Mouse (Mus musculus): Measurements from ENCODE around the gene Oxsm. TPM values are rescaled to one million over a fixed set of nuclear protein-coding genes. Genes with fewer than 3 reads are reported as not detected.
A peak's percentile ranks its signal among the peaks of the same experiment; 100 is the strongest.

Oxsm gene
- polyA plus RNA-seq, 1 experiment from 2014 or later, result 2.3 TPM

DNA sequence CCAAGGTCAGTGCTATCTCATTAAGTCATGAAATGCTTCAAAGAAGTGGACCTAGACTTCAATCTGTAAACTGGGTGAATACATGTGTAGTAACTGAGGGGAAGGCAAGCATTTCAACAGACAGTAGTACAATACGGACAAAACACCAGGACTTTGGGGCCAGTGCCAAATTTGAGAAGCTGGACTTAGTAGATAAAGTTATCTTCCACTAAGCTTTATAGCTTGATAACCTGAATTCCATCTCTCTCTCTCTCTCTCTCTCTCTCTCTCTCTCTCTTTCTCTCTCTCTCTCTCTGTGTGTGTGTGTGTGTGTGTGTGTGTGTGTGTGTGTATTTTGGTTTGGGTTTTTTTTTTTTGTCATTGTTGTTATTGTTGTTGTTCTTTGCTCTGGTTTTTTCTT is 4.5 kb downstream of the Oxsm start:
- peaks cover 8% of the 10 kb centered on the region; the same call in 1 of the 2 replicates for H3K4me1 ChIP-seq (ENCODE audit: control insufficient read depth, insufficient read depth, low read length)
- no peak for ATAC-seq (ENCODE audit: low FRiP score, low TSS enrichment)
- H3K4me2 ChIP-seq (replicated peaks; ENCODE audit: low read depth, low read length), result no peak overlapping the region
- no peak overlapping the region for H3K27ac ChIP-seq (ENCODE audit: low read depth, low read length)
- H3K4me3 ChIP-seq (ENCODE audit: low read length), result no peak overlapping the region
- no peaks in the 10 kb centered on the region for H3K27me3 ChIP-seq (ENCODE audit: control insufficient read depth, insufficient read depth, low read length)
- no peaks in the 10 kb centered on the region for H3K36me3 ChIP-seq (ENCODE audit: control insufficient read depth, insufficient read depth, low read length)
- no peak overlapping the region for H3K9ac ChIP-seq (ENCODE audit: low read depth, low read length)
- no peaks in the 10 kb centered on the region for H3K9me3 ChIP-seq (ENCODE audit: control insufficient read depth, low read length)
- 61% methylated on average over 1 of the region's 1 CpGs for WGBS

DNA sequence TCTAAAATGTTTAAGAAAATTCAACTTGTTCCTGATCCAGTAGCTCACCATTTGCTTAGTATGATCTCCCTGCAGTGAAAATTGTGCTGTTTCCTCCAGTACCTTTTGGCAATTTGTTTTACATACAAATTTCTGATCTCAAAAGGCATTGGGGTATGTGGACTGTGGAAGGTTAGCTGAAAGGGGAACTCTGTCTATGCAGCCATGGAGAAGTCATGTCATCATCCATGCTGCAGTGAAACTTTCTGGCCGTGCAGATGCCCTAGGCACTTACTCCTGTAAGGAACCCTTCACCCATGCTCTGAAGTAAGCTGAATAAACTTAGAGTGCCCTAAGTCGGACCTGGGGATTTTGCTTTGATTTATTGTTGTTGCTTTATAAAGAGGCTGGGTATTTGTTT is 5.2 kb downstream of the Oxsm start:
- H3K27ac ChIP-seq (ENCODE audit: low read depth, low read length), result no peak overlapping the region
- no peak overlapping the region for H3K4me2 ChIP-seq (replicated peaks; ENCODE audit: low read depth, low read length)
- WGBS, result 46% methylated on average over 2 of the region's 2 CpGs
- ATAC-seq (ENCODE audit: low FRiP score, low TSS enrichment), result no peak
- 0 out of 2 replicates have a peak, but pooled peaks cover 4% of the 10 kb centered on the region for H3K4me1 ChIP-seq (ENCODE audit: control insufficient read depth, insufficient read depth, low read length)
- H3K9ac ChIP-seq (ENCODE audit: low read depth, low read length), result no peak overlapping the region
- H3K4me3 ChIP-seq (ENCODE audit: low read length), result no peak overlapping the region
- H3K36me3 ChIP-seq (ENCODE audit: control insufficient read depth, insufficient read depth, low read length), result no peaks in the 10 kb centered on the region
- no peaks in the 10 kb centered on the region for H3K27me3 ChIP-seq (ENCODE audit: control insufficient read depth, insufficient read depth, low read length)
- no peaks in the 10 kb centered on the region for H3K9me3 ChIP-seq (ENCODE audit: control insufficient read depth, low read length)

DNA sequence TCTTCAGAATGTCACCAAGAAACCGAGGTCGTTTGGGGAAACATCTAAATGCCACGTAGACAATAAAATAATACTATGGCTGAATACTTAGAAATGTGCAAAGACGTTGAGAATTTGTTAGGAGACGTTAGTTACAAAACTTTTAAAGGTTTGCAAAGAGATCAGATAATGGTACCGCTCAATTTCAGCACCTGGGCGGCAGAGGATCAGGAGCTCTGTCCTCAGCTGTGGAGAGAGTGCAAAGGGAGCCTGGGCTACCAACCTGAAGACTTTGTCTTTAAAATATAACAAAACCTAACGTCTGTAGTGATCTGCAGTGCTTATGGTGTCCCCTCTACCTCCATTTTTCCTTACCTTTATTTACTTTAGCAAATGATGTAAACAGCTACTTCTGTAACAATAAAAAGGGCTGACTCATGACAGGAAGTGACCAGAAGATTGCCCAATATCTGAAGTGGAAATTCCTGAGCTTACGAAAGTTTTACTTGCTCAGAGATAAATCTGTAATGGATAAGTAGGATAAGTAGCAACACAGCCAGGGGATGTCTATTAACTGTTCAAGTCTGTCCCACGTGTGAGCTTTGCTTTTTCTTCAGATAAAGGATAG is 5.9 kb downstream of the Oxsm start:
- Histone ChIP-seq H3K27ac (ENCODE audit: low read depth, low read length) (peak overlapping the region; percentile 69; the same call in 1 of the 2 replicates), H3K27me3 (ENCODE audit: control insufficient read depth, insufficient read depth, low read length) (no peaks in the 10 kb centered on the region)
- no peak for ATAC-seq (ENCODE audit: low FRiP score, low TSS enrichment)

DNA sequence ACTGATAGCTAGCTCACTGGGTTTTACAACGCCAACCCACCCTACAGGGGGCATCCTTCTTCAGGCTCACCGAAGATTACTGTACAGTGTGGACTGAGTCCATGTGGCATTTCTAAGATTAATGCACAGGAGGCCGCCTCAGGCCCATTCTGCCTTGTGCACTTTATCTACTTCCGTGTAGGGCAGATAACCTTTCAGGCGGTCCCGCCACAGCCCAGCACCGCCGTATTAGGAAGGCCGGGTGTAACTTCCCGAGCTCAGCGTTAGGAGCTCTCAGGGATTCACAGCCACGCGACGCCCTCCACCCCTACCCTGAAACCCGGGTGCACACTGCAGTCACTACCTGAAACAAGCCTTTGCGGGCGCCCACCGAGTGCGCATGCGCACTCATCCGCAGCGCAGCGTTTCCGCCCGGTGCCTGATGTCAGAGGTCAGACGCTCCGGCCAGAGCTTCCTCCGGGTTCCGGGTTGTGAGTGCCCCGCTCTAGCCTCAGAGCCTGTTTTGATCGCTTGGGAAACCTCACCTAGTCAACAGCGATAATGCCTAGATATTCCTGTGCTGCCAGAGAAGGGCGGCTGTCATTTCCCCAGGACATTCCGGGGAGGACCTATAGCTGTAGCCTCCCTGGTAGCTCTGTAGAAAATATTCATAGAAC is 6.5 kb downstream of the Oxsm start:
- no peaks in the 10 kb centered on the region for H3K9me3 ChIP-seq (ENCODE audit: control insufficient read depth, low read length)
- peak overlapping the region; percentile 69; the same call in 1 of the 2 replicates for H3K27ac ChIP-seq (ENCODE audit: low read depth, low read length)
- no peaks in the 10 kb centered on the region for H3K27me3 ChIP-seq (ENCODE audit: control insufficient read depth, insufficient read depth, low read length)
- WGBS, result 4% methylated on average over 34 of the region's 34 CpGs
- peak overlapping the region; percentile 66 for H3K9ac ChIP-seq (ENCODE audit: low read depth, low read length)
- ATAC-seq (ENCODE audit: low FRiP score, low TSS enrichment), result peak; percentile 94
- H3K4me1 ChIP-seq (ENCODE audit: control insufficient read depth, insufficient read depth, low read length), result 0 out of 2 replicates have a peak, but pooled peaks cover 4% of the 10 kb centered on the region
- no peaks in the 10 kb centered on the region for H3K36me3 ChIP-seq (ENCODE audit: control insufficient read depth, insufficient read depth, low read length)
- H3K4me3 ChIP-seq (ENCODE audit: low read length), result peak overlapping the region; percentile 55
- peak overlapping the region; percentile 60 for H3K4me2 ChIP-seq (replicated peaks; ENCODE audit: low read depth, low read length)

More for the DNA sequence above, 5.9 kb downstream of the Oxsm start:
- Histone ChIP-seq H3K9me3 (ENCODE audit: control insufficient read depth, low read length) (no peaks in the 10 kb centered on the region), H3K4me1 (ENCODE audit: control insufficient read depth, insufficient read depth, low read length) (0 out of 2 replicates have a peak, but pooled peaks cover 4% of the 10 kb centered on the region), H3K4me3 (ENCODE audit: low read length) (peak overlapping the region; percentile 55), H3K9ac (ENCODE audit: low read depth, low read length) (peak overlapping the region; percentile 66; the same call in 1 of the 2 replicates), H3K4me2 (replicated peaks; ENCODE audit: low read depth, low read length) (peak overlapping the region; percentile 60), H3K36me3 (ENCODE audit: control insufficient read depth, insufficient read depth, low read length) (no peaks in the 10 kb centered on the region)
- 18% methylated on average over 10 of the region's 10 CpGs for WGBS

DNA sequence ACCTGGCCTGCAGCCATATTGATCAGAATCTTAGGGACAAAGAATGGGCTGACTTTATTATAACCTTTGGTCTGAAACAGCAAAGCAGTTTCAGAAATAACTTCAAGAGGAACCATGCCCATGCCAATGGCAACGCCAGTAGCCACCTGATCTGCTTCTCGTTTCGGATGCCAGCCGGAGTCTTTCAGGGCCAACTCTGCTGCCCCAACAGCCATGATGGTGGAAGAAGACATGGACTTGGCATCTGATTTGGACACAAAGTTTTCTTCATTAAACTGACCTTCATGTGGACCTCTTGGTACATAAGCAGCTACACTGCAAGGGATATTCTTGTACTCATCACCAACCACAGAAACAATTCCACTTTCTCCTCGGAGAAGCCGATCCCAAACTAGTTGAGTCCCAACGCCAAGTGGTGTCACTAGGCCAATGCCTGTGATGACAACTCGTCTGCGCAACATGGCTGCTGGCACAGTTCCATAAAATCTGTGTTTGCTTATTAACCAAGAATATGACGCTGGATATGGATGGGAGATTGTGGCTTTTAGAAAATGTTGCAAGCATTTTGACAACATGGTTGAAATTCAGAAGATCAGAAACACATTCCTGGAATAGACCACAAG is 7.3 kb downstream of the Oxsm start:
- peak overlapping the region; percentile 66; the same call in 1 of the 2 replicates for H3K9ac ChIP-seq (ENCODE audit: low read depth, low read length)
- ATAC-seq (ENCODE audit: low FRiP score, low TSS enrichment), result no peak
- H3K36me3 ChIP-seq (ENCODE audit: control insufficient read depth, insufficient read depth, low read length), result no peaks in the 10 kb centered on the region
- H3K27ac ChIP-seq (ENCODE audit: low read depth, low read length), result no peak overlapping the region
- no peaks in the 10 kb centered on the region for H3K27me3 ChIP-seq (ENCODE audit: control insufficient read depth, insufficient read depth, low read length)
- H3K4me2 ChIP-seq (replicated peaks; ENCODE audit: low read depth, low read length), result peak overlapping the region; percentile 60
- H3K4me3 ChIP-seq (ENCODE audit: low read length), result peak overlapping the region; percentile 55; the same call in 1 of the 2 replicates
- H3K9me3 ChIP-seq (ENCODE audit: control insufficient read depth, low read length), result peaks cover 2% of the 10 kb centered on the region; the same call in 1 of the 2 replicates
- WGBS, result 97% methylated on average over 10 of the region's 10 CpGs
- H3K4me1 ChIP-seq (ENCODE audit: control insufficient read depth, insufficient read depth, low read length), result 0 out of 2 replicates have a peak, but pooled peaks cover 4% of the 10 kb centered on the region

DNA sequence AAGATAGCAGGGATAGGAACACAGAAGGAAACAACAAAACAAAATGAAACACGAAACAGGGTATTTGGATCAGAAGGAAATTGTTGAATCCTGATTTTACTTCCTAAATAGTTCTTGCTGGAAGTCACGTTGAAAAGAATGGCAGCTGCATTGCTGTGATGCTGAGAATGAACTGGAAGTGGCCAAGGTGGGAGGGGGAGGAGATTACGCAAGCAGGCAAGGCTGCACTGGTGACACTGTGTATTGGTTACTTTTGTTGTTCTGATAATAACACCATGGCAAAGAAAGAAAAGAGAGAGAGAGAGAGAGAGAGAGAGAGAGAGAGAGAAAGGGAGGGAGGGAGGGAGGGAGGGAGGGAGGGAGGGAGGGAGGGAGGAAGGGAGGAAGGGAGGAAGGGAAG is 13.1 kb downstream of the Oxsm start:
- no peak for ATAC-seq (ENCODE audit: low FRiP score, low TSS enrichment)
- H3K9ac ChIP-seq (ENCODE audit: low read depth, low read length), result no peak overlapping the region
- no peaks in the 10 kb centered on the region for H3K4me1 ChIP-seq (ENCODE audit: control insufficient read depth, insufficient read depth, low read length)
- no peak overlapping the region for H3K4me2 ChIP-seq (replicated peaks; ENCODE audit: low read depth, low read length)
- no peaks in the 10 kb centered on the region for H3K27me3 ChIP-seq (ENCODE audit: control insufficient read depth, insufficient read depth, low read length)
- H3K27ac ChIP-seq (ENCODE audit: low read depth, low read length), result no peak overlapping the region
- no peak overlapping the region for H3K4me3 ChIP-seq (ENCODE audit: low read length)
- peaks cover 4% of the 10 kb centered on the region; the same call in 1 of the 2 replicates for H3K9me3 ChIP-seq (ENCODE audit: control insufficient read depth, low read length)
- H3K36me3 ChIP-seq (ENCODE audit: control insufficient read depth, insufficient read depth, low read length), result no peaks in the 10 kb centered on the region
- 66% methylated on average over 3 of the region's 3 CpGs for WGBS

DNA sequence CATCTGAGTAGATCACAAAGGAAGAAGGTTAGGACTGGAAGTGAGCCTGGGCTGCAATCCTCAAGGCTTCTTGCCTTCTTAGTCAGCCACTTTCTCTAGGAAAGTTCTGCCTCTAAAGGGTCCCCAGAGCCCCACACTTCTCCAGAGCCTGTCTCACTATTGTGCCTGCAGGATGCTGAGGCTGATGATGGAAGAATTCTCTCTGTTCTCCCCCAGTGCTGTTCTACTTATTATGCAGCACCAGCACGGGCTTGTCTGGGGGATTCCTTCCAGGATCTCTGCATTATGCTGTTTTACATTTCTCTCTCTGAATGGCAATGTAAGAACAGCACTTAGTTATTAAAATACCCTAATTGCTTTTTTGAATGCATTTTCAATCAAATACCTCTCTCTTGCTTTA is 16.1 kb downstream of the Oxsm start:
- 59% methylated on average over 1 of the region's 1 CpGs for WGBS

DNA sequence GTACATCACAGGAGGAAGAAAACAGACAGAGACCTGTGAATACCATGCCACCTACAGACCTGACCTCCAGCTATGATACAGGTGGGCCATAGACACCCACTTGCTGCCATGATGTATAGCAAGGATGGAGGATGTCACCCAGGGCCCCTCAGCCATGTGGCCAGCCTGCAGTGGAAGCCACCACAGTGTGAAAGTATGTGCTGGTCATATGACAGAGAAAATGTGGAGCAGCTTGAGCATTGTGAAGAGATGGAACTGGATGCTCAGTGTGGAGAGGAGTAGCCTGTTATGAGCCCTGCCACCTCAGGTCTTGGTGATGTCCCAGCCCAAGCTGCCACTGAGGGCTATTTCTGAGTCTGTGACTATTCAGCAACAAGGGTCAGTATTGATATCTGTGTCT is 19.0 kb downstream of the Oxsm start:
- Histone ChIP-seq H3K36me3 (ENCODE audit: control insufficient read depth, insufficient read depth, low read length) (no peaks in the 10 kb centered on the region), H3K4me1 (ENCODE audit: control insufficient read depth, insufficient read depth, low read length) (no peaks in the 10 kb centered on the region), H3K27me3 (ENCODE audit: control insufficient read depth, insufficient read depth, low read length) (no peaks in the 10 kb centered on the region), H3K4me3 (ENCODE audit: low read length) (no peak overlapping the region), H3K9ac (ENCODE audit: low read depth, low read length) (no peak overlapping the region), H3K27ac (ENCODE audit: low read depth, low read length) (no peak overlapping the region), H3K9me3 (ENCODE audit: control insufficient read depth, low read length) (no peaks in the 10 kb centered on the region), H3K4me2 (replicated peaks; ENCODE audit: low read depth, low read length) (no peak overlapping the region)
- ATAC-seq (ENCODE audit: low FRiP score, low TSS enrichment), result no peak

More for the DNA sequence above, 16.1 kb downstream of the Oxsm start:
- no peaks in the 10 kb centered on the region for H3K4me1 ChIP-seq (ENCODE audit: control insufficient read depth, insufficient read depth, low read length)
- ATAC-seq (ENCODE audit: low FRiP score, low TSS enrichment), result no peak
- H3K36me3 ChIP-seq (ENCODE audit: control insufficient read depth, insufficient read depth, low read length), result no peaks in the 10 kb centered on the region
- H3K27ac ChIP-seq (ENCODE audit: low read depth, low read length), result no peak overlapping the region
- no peak overlapping the region for H3K9ac ChIP-seq (ENCODE audit: low read depth, low read length)
- H3K9me3 ChIP-seq (ENCODE audit: control insufficient read depth, low read length), result peaks cover 4% of the 10 kb centered on the region; the same call in 1 of the 2 replicates
- no peak overlapping the region for H3K4me3 ChIP-seq (ENCODE audit: low read length)
- no peaks in the 10 kb centered on the region for H3K27me3 ChIP-seq (ENCODE audit: control insufficient read depth, insufficient read depth, low read length)
- no peak overlapping the region for H3K4me2 ChIP-seq (replicated peaks; ENCODE audit: low read depth, low read length)

DNA sequence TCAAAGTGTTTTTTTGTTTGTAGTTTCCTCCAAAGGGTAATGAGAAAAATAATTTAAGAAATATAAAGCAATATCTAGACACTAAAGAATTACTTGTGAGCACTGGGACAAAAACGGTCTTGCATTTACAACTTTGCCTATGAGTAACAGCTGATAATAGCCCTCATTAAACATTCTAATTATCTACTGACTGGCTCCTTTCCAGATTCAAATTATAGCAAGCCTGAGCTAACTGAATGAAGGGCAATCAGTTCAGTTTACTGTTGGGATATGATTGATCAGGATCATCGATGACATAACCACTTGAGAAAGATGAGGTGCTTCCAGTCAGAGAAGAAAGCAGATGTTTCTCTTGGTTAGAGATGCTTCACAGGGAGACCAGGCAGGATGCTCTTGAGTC is 20.2 kb downstream of the Oxsm start:
- Histone ChIP-seq H3K27me3 (ENCODE audit: control insufficient read depth, insufficient read depth, low read length) (no peaks in the 10 kb centered on the region), H3K4me1 (ENCODE audit: control insufficient read depth, insufficient read depth, low read length) (no peaks in the 10 kb centered on the region), H3K9me3 (ENCODE audit: control insufficient read depth, low read length) (no peaks in the 10 kb centered on the region), H3K4me3 (ENCODE audit: low read length) (no peak overlapping the region), H3K9ac (ENCODE audit: low read depth, low read length) (no peak overlapping the region), H3K36me3 (ENCODE audit: control insufficient read depth, insufficient read depth, low read length) (no peaks in the 10 kb centered on the region), H3K27ac (ENCODE audit: low read depth, low read length) (no peak overlapping the region), H3K4me2 (replicated peaks; ENCODE audit: low read depth, low read length) (no peak overlapping the region)
- ATAC-seq (ENCODE audit: low FRiP score, low TSS enrichment), result no peak
- 86% methylated on average over 2 of the region's 2 CpGs for WGBS
